Mouse (Mus musculus) urinary bladder, postnatal 36 days (tissue): Measurements from ENCODE around the gene Mrln.
A peak's percentile ranks its signal among the peaks of the same experiment; 100 is the strongest.
"Not testable (repeated sequence)": the region's sequence is repeated elsewhere in the genome, so short reads cannot be mapped to it uniquely, and the experiment has no call there.

Experiments used
- DNase-seq, 2 experiments: peaks; one replicate each; pipeline ENCODE4 v3.0.0; 2022; ENCODE audit warnings: low spot score in 2 of 2, mixed read lengths in 1 of 2

Mrln gene

DNA sequence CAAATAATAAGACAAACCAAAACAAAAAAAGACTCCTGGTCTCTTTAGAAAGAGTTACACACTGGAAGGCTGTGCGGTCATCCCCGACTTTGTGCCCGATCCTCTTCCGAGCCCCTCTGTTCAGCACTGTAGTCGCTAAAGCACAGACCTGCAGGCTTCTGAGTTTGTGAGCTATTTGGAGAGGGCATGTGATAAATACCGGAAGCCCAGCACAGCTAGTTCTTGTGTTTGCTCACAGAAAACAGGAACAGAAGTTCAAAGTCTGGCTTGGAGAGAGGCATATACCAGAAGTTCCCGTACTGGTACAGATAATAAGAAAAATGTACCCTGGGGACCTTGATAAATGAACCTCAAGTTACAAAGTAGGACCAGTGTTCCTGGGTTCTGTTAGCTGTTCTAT lies 9.2 kb upstream of the Mrln start:
- no peak for DNase-seq

DNA sequence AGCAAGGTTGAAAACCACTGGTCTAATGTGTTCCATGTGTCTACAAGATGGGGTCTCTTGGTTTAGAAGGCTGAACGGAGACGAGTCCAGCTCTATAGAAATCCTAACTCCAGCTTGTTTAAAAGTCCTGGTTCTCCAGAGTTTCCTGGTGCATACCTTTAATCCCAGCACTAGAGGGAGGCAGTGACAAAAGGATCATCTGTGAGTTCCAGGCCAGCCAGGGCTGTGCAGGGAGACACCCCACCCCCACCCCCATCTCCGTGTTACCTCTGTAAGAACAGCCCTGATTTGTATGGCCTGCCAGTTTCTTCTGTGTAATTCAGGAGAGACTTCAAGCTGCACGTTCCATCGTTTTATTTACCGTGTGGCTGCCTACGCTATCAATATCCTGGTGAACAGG lies 8.7 kb upstream of the Mrln start:
- DNase-seq: no peak

DNA sequence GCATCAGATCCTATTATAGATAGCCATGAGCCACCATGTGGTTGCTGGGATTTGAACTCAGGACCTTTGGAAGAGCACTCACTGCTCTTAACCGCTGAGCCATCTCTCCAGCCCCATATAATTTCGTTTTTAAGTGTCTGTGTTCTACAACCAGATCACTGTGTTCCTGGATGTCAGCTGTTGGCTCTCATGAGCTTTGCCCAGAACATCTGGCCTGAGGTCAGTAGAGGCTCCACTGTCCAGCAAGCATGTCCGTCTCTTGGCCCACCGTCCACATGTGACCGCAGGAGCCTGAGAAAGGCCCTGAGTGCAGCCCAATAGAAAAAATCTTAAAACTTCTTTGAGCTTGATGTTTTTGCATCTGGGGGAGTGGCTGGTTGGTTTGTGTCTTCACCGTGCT lies 7.8 kb upstream of the Mrln start:
- no peak for DNase-seq

DNA sequence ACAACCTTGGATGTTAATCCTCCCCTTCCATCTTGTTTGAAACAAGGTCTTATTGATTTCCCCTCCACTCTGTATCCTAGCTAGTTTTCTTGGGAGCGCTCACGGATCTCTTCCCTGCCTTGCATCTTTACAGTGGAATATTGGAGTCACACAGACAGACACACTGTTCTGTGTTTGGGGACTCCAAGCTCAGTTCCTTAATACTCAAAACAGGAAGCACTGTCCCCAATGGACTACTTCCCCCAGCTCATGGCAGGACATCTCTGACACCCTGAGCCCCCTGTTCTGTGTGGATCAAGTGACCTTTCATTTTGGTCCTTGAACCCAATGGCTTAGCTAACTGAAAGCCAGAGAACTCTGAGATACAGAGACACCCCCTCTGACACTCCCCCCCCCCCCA lies 6.9 kb upstream of the Mrln start:
- no peak for DNase-seq

DNA sequence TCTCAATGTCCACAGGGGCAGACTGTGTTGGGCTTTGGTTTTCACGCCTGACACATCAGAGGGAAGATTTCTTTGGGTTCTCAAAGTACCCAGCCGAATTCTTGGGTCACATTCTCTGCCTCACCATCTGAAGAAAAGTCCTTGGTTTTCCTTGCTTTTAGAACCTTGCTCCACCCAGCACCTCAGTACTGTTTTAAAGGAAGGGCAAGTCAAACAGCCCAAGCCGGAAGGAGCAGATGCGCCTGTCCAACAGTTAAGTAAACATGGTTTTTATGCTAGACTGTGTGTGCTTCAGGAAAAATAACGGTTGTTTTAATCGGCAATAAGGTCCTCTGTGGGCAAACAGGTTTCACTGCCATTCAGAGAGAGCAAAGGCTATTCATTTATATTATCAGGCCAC lies 6.5 kb upstream of the Mrln start:
- no peak for DNase-seq

DNA sequence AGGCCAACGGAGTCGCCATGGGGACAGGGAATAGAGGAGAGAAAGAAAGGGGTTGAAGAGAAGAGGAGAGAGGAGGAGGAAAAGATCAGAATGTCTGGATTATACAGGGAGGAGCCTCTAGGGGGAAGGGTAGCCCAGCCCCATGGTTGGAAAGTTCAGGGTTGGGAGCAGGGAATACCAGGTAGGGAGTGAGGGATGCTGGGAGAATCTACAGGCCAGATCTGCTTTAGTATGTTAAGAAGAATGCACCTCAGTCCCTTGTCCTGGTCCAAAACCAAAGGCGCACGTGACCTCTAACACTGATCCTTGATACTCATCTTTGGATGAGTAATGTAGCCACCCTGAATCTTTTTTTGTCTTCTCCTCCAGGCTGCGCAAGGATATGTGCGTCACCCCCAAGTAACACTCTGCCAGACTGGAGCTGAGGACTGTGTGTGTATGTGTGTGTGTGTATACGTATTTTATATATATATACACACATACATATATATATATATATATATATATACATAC lies 5.5 kb upstream of the Mrln start:
- DNase-seq: no peak

DNA sequence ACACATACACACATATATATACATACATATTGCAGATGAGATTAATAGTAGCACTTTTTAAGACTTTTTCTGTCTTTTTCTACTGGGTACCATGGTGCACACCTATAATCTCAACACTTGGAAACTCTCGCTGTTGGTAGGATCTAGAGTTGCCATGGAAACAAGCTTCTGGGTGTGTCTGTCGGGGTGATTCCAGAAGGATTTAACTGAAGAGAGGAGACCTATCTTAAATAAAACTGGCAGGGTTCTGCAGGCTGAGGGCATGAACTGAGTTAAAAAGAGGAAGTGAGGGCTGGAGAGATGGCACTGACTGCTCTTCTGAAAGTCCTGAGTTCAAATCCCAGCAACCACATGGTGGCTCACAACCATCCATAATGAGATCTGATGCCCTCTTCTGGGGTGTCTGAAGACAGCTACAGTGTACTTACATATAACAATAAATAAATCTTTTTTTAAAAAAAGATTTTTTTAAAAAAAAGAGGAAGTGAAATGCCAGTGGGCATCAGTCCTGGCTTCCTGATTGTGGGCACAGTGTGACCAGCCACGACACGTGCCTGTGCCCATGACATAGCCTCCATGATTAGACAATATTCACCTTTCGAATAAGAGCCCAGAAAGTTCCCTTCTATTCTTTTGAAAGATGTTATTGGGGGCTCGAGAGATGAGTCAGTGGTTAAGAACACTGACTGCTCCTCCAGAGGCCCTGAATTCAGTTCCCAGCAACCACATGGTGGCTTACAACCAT lies 4.8 kb upstream of the Mrln start:
- DNase-seq: no peak

DNA sequence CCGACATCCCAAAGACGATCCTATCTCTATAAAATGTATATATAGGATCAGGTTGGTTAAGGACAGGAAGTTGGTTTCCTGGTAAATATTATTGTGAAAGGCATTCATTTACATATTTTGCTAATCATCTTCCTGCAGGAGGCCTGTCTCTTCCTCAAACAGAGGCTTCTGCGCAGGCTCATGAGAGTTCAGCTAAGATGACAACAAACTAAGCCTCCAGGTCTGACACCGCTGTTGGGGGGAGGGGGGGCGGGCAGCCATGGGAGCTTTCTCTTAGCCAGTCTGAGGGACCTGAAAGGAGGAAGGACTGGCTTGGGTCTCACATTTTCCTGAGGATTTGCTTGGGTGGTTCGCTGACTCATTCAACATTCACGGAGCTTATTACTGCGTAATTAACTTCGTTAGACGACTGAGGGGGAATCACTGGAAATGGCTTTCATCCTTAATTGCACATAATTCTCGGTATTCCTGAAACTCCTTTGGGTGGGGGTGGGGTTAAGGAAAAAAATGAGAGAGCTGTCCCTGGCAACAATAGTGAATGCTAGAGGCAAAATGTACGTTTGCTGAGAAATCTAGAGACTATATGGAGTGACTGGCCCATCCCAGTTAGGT lies 3.5 kb upstream of the Mrln start:
- no peak for DNase-seq

DNA sequence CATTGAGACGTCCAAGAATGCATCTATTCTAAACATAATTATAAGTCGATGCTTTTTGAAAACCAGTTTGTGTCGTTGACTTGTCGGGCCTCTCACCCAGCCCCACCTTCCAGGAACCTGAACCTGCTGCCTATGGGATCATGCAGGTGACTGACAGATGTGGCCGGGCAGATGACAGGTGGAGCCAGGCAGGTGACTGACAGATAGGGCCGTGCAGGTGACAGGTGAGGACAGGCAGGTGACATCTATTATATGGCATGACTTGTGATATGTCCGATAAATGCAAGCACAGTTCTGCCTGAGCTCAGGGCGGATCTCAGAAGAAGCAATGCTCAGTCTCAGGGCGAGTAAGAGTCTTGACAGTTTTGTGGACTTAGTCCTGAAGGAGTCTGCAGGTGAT lies 6.8 kb downstream of the Mrln start:
- DNase-seq: no peak

DNA sequence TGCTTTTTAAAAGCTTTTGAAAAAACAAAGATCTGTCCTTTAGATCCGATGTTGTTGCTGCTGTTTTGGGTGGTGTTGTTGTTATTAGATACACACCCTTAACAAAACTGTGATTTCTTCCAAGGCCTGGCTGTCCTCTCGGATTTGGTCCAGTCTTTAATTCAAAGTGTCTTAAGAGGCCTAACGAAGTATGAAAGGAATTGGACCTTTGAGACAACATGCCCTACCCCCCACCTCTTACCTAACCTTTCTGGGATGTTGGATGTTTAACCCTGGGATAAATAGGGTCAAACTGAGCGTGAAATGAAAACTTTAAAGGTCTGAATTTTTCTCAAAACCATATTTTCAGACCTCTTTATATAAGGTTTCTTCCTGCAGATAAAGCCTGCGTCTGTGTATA lies 16.5 kb downstream of the Mrln start:
- no peak for DNase-seq

DNA sequence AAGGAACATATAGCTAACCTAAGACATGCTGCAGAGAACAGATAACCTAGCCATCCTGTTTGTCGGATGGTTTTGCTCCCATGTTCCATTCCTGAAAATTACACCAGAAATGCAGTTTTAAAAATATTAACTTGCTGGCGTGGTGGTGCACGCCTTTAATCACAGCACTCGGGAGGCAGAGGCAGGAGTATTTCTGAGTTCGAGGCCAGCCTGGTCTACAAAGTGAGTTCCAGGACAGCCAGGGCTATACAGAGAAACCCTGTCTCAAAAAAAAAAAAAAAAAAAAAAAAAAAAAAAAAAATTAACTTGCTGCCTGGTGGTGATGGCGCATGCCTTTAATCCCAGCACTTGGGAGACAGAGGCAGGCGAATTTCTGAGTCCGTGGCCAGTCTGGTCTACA lies 17.8 kb downstream of the Mrln start:
- DNase-seq: not testable (repeated sequence)

DNA sequence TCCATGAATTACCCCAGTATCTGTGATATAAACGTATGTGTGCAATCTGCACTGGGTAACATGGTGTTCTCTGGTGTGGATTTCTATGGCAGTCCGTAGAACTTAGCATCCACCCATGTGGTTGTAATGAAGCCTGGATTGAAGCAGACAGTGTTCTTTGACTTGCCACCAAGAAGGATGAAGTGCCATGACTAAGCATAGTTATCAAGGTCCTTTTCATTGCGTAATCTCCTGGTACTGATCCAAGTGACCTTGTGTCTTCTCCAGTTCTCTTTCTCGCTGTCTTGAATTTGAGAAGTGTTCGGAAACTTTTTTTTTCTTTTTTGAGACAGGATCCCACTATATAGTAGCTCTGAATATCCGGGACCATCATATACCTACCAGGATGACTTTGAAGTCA lies 20.1 kb downstream of the Mrln start:
- no peak for DNase-seq

DNA sequence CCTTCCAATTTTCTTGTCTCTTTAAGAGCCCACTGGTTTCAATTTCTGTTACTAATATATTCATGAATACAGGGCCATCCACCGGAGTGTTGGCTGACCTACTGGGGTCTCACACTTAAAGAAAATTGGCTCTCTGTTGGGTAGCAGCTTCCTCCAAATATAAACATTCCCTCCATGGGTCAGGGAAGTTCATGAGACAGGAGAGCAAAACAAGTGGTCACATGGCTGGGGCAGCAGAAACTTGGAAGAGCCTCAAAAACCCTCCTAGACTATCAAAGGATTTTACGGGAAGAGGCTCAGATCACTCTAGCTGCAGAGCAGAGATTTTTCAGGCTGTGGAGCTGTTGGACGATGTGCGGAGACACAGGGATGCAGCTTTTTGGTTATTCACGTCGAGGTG lies 21.3 kb downstream of the Mrln start:
- DNase-seq: no peak

DNA sequence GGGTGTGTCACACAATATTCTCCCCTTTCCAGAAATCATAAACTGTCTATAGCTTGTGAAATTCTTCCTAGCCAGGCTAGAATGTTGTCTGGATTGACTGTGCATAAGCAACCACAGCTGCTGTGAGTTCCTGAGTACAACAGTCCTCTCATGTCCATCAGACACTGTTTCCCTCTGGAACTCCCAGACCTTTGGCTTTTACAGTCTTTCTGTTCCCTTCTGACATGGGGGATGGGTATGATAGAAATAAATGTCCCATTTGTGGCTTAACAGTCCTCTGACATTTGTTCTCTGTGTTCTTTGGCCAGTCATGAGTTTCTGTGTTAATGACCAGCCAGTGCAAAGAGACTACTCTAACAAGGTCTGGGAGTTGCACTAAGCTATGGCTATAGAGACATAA lies 22.1 kb downstream of the Mrln start:
- DNase-seq: no peak

DNA sequence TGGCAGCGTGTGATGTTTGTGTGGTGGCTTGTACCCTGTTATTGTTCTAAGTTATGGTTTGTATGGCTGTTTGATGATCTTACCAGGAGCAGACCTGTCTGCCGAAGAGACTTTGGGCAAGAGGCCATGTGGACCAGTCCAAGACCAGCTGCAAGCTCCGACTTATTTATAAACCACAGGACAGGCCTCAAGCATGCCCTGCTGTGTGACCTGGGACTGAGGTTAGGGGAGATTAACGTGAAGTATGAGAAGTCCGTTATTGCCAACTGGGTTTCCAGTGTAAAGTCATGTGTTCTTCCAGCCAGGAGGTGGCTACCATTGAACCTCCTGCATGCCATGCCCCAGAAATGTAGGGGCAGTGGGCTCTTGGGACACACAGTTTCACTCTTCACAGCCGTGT lies 25.9 kb downstream of the Mrln start:
- no peak for DNase-seq

DNA sequence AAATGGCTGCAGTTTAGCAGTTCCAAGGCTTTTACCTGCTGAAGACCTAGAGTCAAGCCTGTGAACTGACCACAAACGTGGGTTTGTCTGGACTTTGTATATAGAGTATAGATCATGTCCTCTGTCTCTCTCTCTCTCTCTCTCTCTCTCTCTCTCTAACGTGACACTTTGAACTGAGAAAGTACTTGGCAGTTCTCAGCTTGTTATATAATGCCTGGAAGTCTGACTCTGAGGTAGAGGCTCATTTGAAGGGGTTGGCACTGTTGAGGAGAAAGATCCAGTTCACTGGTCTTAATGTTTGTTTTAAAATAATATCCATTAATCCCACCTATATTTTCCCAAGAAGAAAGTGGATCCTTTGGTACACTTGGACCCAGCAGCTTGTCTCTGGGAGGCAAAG lies 33.5 kb downstream of the Mrln start:
- DNase-seq: no peak

DNA sequence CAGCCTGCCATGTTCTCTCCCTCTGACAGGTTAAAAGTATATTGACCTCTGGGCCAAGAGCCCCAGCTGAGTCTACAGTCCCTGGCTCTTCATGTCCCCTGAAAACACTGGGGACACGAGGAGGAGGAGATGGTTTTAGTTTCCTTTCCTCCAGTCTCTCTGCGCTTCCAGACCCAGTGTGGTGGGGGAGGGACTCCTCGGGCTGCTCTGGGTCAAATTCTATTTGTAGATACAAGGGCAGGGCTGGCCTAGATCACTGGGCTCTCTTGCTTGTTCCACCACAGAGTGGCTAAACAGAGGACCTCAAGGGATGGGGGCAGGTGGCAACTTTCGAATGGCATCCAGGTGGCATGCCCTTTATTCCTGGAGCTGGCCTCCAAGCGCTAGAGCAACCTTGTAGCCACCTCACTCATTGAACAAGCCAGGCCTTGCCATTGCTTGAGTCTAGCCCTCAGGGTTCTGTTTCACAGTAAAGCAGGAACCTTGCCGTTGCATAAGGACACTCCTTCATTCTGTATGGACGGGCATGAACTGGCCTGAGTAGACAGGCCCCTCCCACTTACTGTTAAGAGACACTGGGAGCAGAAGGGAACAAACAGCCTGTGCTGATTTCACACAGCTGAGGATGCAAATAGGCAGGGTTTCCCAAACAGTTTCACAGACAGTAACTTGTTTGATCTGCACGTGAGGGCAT lies 38.4 kb downstream of the Mrln start:
- DNase-seq: peak; percentile 20 to 24

DNA sequence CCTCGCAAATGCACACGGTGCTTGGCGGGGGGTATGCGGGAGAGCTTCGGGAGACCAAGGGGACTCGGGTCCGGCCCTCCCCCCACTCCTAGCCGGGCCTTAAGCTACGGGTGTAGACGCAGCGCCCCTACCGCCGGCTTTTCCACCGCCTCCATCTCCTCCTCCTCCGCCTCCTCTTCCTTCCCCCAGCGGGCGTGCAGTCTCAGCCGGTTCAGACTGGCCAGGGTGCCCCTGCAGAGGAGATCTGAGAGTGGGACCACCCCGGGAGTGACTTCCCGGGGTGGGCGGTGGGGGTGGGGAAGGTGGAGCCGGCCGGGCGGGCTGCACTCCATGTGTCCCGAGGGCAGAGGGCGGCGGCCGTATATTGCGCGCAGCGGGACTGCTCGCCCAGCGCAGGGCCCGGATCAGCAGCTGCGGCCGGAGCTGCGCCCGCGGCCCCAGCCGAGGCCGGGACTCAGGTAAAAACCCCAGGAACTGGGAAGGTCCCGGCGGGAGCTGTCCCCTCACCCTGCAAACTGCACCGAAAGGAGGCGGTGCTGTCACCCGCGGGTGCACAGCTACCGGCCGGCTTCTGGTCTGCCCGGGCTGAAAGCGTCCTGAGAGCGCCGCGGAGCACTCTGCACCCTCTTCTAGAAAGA lies 40.6 kb downstream of the Mrln start, which contains the start of gene Slc16a9:
Slc16a9 (plus strand) TSS at position 180 of the 638 bp plus-strand sequence.
- DNase-seq: peak in 1 of 2 experiments; percentile 64

DNA sequence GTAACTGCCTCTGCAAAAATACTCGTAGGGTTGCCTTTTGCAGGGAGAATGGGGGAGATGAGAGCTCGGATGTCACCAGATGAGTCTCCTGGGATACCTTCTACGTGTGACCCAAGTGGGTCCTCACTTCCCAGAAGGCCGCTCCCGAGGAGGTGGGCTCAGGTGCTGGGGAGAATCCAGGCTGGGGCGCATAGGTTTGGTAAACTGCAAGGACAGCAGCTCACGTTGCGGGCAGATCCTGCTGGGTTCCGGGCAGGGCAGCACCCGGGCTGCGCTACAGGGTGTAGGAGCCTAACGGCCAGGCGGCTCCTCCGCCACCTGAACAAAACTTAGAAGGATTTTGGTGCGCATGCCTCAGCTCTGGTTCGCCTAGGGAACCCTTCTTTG lies 41.1 kb downstream of the Mrln start:
- DNase-seq: no peak

DNA sequence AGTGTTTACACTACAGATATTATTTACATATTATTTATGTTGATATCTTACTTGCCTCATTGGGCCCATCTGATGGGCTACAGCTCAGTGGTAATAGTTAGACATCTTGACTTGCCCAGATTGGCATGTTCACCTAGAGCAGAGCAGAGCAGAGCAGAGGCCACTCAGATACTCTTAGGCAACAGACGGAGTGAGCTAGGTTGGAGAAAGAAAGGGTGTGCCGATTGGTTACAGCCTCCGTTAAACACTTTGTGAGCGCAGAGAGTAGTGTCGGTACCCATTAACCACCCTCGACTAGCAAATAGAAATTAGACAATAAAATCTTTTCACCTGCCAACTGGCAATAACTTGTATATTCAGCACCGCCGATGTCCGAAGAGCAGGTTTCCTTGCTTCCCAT lies 41.6 kb downstream of the Mrln start:
- DNase-seq: no peak

DNA sequence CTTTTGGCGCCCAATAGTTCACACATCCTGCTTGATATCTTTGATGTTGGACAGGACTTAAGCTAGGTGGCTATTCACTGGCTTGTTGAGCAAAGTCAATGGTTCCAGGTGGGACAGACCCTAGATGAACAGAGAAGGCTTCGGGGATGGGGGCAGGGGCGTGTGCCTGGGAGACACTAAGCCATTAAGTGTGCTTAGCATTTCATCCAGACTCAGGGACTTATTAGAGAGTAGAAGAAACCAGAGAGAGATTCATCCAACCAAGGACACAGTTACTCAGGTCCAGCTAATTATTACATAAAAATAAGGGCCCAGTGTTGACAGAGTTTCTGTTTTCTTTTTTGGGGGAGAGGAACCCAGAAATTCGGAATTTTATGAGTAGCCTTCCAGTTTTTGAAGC lies 45.9 kb downstream of the Mrln start:
- DNase-seq: no peak

DNA sequence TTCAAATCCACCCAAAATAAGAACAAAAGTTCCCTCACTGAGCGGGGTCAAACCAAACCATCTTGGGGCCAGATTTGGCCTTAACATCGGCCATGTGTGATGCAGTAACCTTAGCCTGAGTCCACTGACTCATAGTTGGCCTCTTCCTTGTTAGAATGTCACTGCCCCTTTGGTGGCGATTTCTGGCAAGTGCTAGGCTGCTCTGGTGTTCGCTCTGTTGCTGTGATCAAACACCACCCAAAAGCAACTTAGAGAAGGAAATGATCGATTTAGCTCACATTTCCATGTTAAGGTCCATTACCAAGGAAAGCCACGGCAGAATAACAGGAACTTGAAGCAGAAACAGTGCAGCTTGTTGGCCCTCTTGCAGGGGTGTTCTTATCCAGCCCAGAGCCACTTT lies 46.3 kb downstream of the Mrln start:
- no peak for DNase-seq

DNA sequence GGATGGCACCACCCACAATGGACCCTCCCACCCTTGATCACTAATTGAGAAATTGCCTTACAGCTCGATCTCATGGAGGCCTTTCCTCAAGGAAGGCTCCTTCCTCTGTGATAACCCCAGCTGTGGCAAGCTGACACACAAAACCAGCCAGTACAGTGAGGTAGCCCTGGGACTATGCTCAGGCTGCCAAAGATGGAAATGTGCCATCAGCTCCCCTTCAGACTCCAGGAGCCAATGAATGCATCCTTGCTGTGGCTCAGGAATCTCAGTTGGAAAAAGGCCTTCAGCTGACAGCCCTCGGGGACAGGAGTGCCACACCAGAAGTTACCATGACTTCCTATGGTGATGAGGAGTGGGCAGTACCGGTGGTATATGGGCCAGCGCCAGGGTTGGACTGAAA lies 50.2 kb downstream of the Mrln start:
- DNase-seq: no peak
